Comparison of ENCODE assay signal across 13 mouse cellular contexts in the genomic region with DNA sequence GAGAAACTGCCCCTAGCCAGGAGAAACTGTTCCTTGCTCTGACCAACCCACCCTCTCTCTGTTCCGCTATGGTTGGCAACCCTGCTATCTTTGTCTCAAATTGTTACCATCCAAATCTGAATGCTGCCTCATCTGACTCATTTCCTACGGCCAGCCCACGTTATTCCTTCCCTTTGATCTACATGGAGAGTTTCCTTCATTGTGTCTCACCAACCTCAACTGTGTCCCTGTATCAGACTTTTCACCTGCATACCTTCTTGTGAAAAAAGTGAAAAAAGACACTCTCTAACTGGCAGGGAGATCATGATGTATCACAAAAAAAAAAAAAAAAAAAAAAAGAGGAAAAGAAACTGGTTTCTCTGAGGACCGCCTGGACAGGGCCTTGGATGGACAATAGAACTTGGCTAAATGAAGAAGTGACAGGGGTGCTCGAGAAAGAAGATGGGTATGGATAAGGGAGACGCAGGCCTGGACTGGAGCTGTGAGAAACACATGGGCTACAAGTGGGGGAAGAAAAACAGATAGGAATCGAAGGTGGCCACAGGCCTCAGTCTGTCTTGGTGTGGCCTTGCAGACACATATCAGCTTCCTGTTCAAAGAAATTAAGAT.
"Had no signal": no experiment of that assay in that cellular context is flagged by ENCODE, and none has a peak within 500 bp of the region (broad histone marks: within the 10 kb centered on the region; RNA-seq: fewer than 3 reads in every experiment).

No protein-coding gene starts in this region.

- H3K4me2 ChIP-seq: limb, embryonic 12.5 days; liver, embryonic 13.5 days; lung, embryonic 15.5 days; midbrain, embryonic 15.5 days; neural tube, embryonic 13.5 days had no signal

- ATAC-seq: liver, postnatal 0 days; midbrain, embryonic 15.5 days had no signal

- DNase-seq: layer of hippocampus, postnatal 36 days; liver; liver, embryonic 13.5 days; liver, postnatal 0 days; right cerebral cortex, postnatal 14 days; thymus, adult 18-20 months; thymus, postnatal 25 days had no signal

- H3K27me3 ChIP-seq: limb, embryonic 12.5 days; liver, embryonic 13.5 days; lung, embryonic 15.5 days; midbrain, embryonic 15.5 days; neural tube, embryonic 13.5 days had no signal

- H3K27ac ChIP-seq: limb, embryonic 12.5 days; liver, embryonic 13.5 days; lung, embryonic 15.5 days; midbrain, embryonic 10.5 days; midbrain, embryonic 15.5 days; neural tube, embryonic 13.5 days; stomach, postnatal 0 days had no signal

- H3K9me3 ChIP-seq: limb, embryonic 12.5 days; liver, embryonic 13.5 days; lung, embryonic 15.5 days; midbrain, embryonic 10.5 days; midbrain, embryonic 15.5 days; neural tube, embryonic 13.5 days had no signal

- H3K4me3 ChIP-seq: limb, embryonic 12.5 days; liver, embryonic 13.5 days; lung, embryonic 15.5 days; midbrain, embryonic 10.5 days; midbrain, embryonic 15.5 days; neural tube, embryonic 13.5 days had no signal

- H3K9ac ChIP-seq: limb, embryonic 12.5 days; liver, embryonic 13.5 days; liver, postnatal 0 days; lung, embryonic 15.5 days; midbrain, embryonic 15.5 days; neural tube, embryonic 13.5 days had no signal

- H3K4me1 ChIP-seq: limb, embryonic 12.5 days; liver, embryonic 13.5 days; lung, embryonic 15.5 days; midbrain, embryonic 10.5 days; midbrain, embryonic 15.5 days; neural tube, embryonic 13.5 days had no signal

- H3K36me3 ChIP-seq: limb, embryonic 12.5 days; liver, embryonic 13.5 days; lung, embryonic 15.5 days; midbrain, embryonic 10.5 days; midbrain, embryonic 15.5 days; neural tube, embryonic 13.5 days had no signal
